Mouse (Mus musculus): ENCODE data around the gene Slc7a5. TPM values are rescaled to one million over a fixed set of nuclear protein-coding genes. Genes with fewer than 3 reads are reported as not detected.

The Slc7a5 gene
- total and polyA plus RNA-seq, 3 experiments, result 110 to 291 (median 207) TPM

DNA sequence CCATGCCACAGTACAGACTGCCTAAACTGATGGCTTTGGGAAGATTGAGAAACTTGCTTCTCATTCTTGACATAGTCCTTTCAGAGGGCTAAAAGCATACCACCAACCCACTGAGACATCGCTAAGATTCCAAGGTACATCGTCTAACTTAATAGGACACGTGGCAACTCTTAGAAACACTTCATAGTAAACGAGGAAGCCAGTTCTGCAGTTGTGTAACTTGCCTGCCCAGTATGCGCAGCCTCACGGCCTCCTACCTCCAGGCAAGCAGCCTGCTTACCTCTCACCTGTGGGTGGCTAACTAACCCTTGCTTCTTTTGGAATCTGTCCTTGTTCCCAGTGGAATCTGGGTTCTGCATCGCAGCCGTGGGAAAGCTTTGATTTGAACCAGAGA is 1.7 kb upstream of the Slc7a5 start:
- DNase-seq (ENCODE audit: extremely low read depth), result no peak
- TF ChIP-seq JUN (IDR thresholded peaks at IDR 0.05; ENCODE audit: insufficient read depth, low read depth, low read length) (no peak), E2F4 (IDR thresholded peaks at IDR 0.05; ENCODE audit: insufficient replicate concordance, low read depth, low read length) (no peak), HCFC1 (IDR thresholded peaks at IDR 0.05; ENCODE audit: low read depth, low read length) (no peak), KAT2A (IDR thresholded peaks at IDR 0.05; ENCODE audit: insufficient replicate concordance, low read length) (no peak), NRF1 (IDR thresholded peaks at IDR 0.05; ENCODE audit: low read depth, low read length) (0 out of 2 replicates have a peak, but pooled peaks have one; percentile 6), NELFE (IDR thresholded peaks at IDR 0.05; ENCODE audit: low read depth, low read length) (no peak), MXI1 (IDR thresholded peaks at IDR 0.05; ENCODE audit: low read depth, low read length) (peak; percentile 61; the same call in 1 of the 2 replicates), SIN3A (IDR thresholded peaks at IDR 0.05; ENCODE audit: low read length) (peak; percentile 38; the same call in 1 of the 2 replicates), MYC (IDR thresholded peaks at IDR 0.05; ENCODE audit: low read depth, low read length) (peak; percentile 67), USF1 (IDR thresholded peaks at IDR 0.05; ENCODE audit: low read depth, low read length) (no peak), ZC3H11A (IDR thresholded peaks at IDR 0.05; ENCODE audit: low read depth, low read length) (no peak), MAX (IDR thresholded peaks at IDR 0.05; ENCODE audit: low read length) (peak; percentile 71)
- Histone ChIP-seq H3K9me3 (replicated peaks; ENCODE audit: low read length) (no peaks in the 10 kb centered on the region), H3K27me3 (replicated peaks) (no peaks in the 10 kb centered on the region), H3K4me1 (ENCODE audit: control insufficient read depth in 1 of 2, insufficient read depth in 2 of 2) (peaks cover 36 to 54% of the 10 kb centered on the region in 2 experiments), H3K4me3 (replicated peaks in 1 of 3; ENCODE audit: low read depth in 2 of 3, low read length in 2 of 3, poor library complexity in 1 of 3) (peak overlapping the region in 1 of 3 experiments; percentile 98), H3K27ac (ENCODE audit: insufficient read depth, low read depth) (peak overlapping the region; percentile 66), H3K79me2 (replicated peaks; ENCODE audit: control insufficient read depth, extremely low read depth, insufficient read depth, poor library complexity, severe bottlenecking) (peaks cover 48% of the 10 kb centered on the region), H3K9ac (ENCODE audit: insufficient read depth, low read depth) (peak overlapping the region; percentile 85), H3K36me3 (replicated peaks in 1 of 2; ENCODE audit: control insufficient read depth in 1 of 2, insufficient read depth in 1 of 2, low read length in 1 of 2) (peaks cover 16 to 24% of the 10 kb centered on the region in 2 experiments), H3K4me2 (ENCODE audit: insufficient read depth, low read depth, poor library complexity, severe bottlenecking) (peak overlapping the region; percentile 53; the same call in 1 of the 2 replicates)
- dilution Hi-C loops (cut with MboI; ENCODE audit: extremely low pct_ligation_motif_present, extremely low pct_unique_long_range_greater_than_20kb, low sequenced_read_pairs) (no loop called here), in situ Hi-C loops (cut with MboI; ENCODE audit: low pct_ligation_motif_present, low pct_unique_long_range_greater_than_20kb, low sequenced_read_pairs) (loop anchor here (5.0 kb wide), 1 partner anchor 57 kb away; no protein-coding TSS in a partner anchor)

DNA sequence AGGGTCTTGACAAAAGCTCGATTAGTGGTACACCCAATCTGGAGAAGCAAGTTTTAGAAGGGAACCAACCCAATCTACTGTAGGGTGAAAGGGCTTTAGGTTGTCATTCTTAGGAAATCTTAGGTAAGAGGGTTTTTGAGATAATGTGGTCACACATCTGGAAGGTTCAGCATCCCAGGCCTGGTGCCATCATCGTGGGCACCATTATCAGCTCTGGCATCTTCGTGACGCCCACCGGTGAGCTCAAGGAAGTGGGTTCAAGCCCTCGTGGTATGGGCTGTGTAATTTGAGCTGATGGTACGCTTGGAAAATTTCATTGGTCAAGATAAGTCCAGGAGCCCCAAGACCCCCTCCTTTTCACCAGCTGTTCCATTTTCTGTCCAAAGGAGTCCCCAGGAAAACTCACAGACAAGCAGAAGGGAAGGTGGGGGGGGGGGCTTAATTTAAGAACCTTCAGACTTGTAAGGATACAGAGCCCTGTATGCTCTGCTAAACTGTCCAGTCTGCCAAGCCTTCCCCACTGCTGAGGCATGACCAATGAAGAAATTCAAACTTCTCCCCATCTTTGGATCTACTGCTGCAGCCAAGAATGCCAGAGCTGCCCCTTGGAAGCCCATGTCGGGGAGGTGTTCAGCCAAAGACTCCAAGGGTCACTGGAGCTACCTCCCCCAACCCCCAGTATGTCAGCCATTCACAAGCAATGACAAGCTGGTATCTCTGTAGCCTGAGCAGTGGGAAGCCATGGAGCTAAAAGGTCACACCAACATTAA is 1.1 kb upstream of the Slc7a5 start:
- no peaks in the 10 kb centered on the region for H3K27me3 ChIP-seq (replicated peaks)
- peak overlapping the region; percentile 85 for H3K9ac ChIP-seq (ENCODE audit: insufficient read depth, low read depth)
- dilution Hi-C loops (cut with MboI; ENCODE audit: extremely low pct_ligation_motif_present, extremely low pct_unique_long_range_greater_than_20kb, low sequenced_read_pairs) (no loop called here), in situ Hi-C loops (cut with MboI; ENCODE audit: low pct_ligation_motif_present, low pct_unique_long_range_greater_than_20kb, low sequenced_read_pairs) (loop anchor here (5.0 kb wide), 1 partner anchor 56 kb away; no protein-coding TSS in a partner anchor)
- no peak for TF ChIP-seq USF1 (IDR thresholded peaks at IDR 0.05; ENCODE audit: low read depth, low read length)
- TF ChIP-seq IRF4 (IDR thresholded peaks at IDR 0.05; ENCODE audit: low read depth, low read length), result no peak
- TF ChIP-seq HCFC1 (IDR thresholded peaks at IDR 0.05; ENCODE audit: low read depth, low read length), result no peak
- no peak for TF ChIP-seq KAT2A (IDR thresholded peaks at IDR 0.05; ENCODE audit: insufficient replicate concordance, low read length)
- no peak for TF ChIP-seq ELF1 (IDR thresholded peaks at IDR 0.05; ENCODE audit: low read depth, low read length)
- no peak for TF ChIP-seq GABPA (IDR thresholded peaks at IDR 0.05; ENCODE audit: insufficient replicate concordance, low read depth, low read length)
- TF ChIP-seq MEF2A (IDR thresholded peaks at IDR 0.05; ENCODE audit: borderline replicate concordance, low read depth, low read length), result no peak
- TF ChIP-seq JUND (conservative IDR thresholded peaks at IDR 0.05; ENCODE audit: low read depth, low read length), result no peak
- peaks cover 22 to 30% of the 10 kb centered on the region in 2 experiments for H3K36me3 ChIP-seq (replicated peaks in 1 of 2; ENCODE audit: control insufficient read depth in 1 of 2, insufficient read depth in 1 of 2, low read length in 1 of 2)
- no peak for DNase-seq (ENCODE audit: extremely low read depth)
- H3K9me3 ChIP-seq (replicated peaks; ENCODE audit: low read length), result no peaks in the 10 kb centered on the region
- peaks cover 54% of the 10 kb centered on the region for H3K79me2 ChIP-seq (replicated peaks; ENCODE audit: control insufficient read depth, extremely low read depth, insufficient read depth, poor library complexity, severe bottlenecking)
- peak overlapping the region; percentile 53 for H3K4me2 ChIP-seq (ENCODE audit: insufficient read depth, low read depth, poor library complexity, severe bottlenecking)
- peaks cover 30 to 48% of the 10 kb centered on the region in 2 experiments for H3K4me1 ChIP-seq (ENCODE audit: control insufficient read depth in 1 of 2, insufficient read depth in 2 of 2)
- H3K4me3 ChIP-seq (replicated peaks in 1 of 3; ENCODE audit: low read depth in 2 of 3, low read length in 2 of 3, poor library complexity in 1 of 3), result peak overlapping the region; percentile 65 to 98 (median 70)
- H3K27ac ChIP-seq (ENCODE audit: insufficient read depth, low read depth), result peak overlapping the region; percentile 66

All from CH12.LX (cell line).